Mouse (Mus musculus): Measurements from ENCODE around the gene Hoxd9.

GRCm38 (mm10) chr2:74692808-74693431 lies 4.6 kb upstream of the Hoxd9 start:
- TF ChIP-seq CTCF (IDR thresholded peaks at IDR 0.05; ENCODE audit: low read depth), result no peak
- no peak for TF ChIP-seq EP300 (IDR thresholded peaks at IDR 0.05; ENCODE audit: low read depth)
